Mouse (Mus musculus): Measurements from ENCODE around the gene Dnm3. TPM values are rescaled to one million over a fixed set of nuclear protein-coding genes. Genes with fewer than 3 reads are reported as not detected.

Dnm3 gene
- 10 to 100 TPM in 1 of 2 experiments, 1 to 10 TPM in 1; 6.3 to 11.0 TPM for total RNA-seq (2021)
- long read RNA-seq, experiment 1, partial matches to known transcripts, result 2 of 35 reads
- long read RNA-seq, experiment 1, other reads (novel, unspliced or antisense), result 33 of 35 reads
- long read RNA-seq, experiment 2, partial matches to known transcripts, result 3 of 33 reads
- long read RNA-seq, experiment 2, other reads (novel, unspliced or antisense), result 30 of 33 reads

- DNase-seq (ENCODE audit: low spot score in 2 of 2), result peak; percentile 61 to 78
These were observed at the start of gene Dnm3 for GRCm38 (mm10) chr1:162477246-162478209. Gene Dnm3, minus strand, starts transcription at chr1:162478034.

GRCm38 (mm10) chr1:162515116-162515515, 37.3 kb upstream of the Dnm3 start:
- DNase-seq (ENCODE audit: low spot score in 2 of 2), result no peak

GRCm38 (mm10) chr1:162510013-162510356, 32.2 kb upstream of the Dnm3 start:
- no peak for DNase-seq (ENCODE audit: low spot score in 2 of 2)

DNA sequence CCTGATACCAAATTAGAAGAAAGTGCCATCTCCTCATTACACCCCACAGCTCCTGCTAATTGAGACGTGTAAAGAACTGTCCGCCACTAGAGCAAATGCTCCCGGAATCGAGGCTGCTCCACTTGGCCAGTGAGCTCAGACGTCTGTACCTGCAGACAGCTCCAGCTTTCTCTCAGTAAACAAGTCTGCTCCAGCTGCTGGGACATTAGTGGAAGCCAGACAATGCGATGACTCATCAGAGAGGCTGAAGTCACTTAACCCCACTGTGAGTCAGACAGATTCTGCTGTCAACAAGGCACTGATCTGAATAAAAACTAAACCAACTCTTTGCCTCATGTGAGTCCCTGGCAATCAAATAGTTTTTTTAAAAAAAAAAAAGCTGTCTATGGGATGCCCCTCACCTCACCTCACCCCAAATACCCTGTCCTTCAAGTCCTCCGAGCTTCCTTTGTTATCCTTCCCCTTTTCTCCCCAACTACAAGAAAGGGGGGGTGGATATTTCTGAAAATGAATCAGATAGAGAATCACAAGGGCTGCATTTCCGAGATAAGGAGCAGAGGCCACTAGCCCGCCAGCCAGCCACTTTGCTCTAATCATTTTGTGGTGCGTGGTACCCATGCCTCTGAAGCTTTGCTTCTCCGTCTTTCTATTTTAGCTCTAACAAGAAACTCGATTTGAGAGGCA, 31.6 kb upstream of the Dnm3 start:
- DNase-seq (ENCODE audit: low spot score in 2 of 2), result peak in 1 of 2 experiments; percentile 45

GRCm38 (mm10) chr1:162508211-162509005, 30.6 kb upstream of the Dnm3 start:
- DNase-seq (ENCODE audit: low spot score in 2 of 2), result no peak

DNA sequence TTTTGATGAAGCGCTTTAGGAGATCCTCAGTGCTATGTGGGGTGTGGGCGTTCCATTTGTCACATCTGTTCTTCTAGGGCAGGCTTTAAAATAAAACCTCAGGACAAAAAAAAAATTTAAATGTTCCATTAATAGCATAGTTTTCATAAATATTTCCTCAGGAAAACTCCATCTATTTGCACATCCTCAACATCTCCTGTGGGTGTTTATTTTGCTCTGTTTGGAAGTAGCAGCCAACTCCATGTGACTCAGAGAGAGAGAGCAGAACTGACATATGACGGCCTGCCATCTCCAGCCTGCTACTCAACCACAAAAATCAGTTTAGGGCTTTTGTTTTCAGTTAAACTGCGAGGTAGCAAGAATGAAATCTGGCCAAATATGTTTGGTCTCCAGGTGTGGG, 28.7 kb upstream of the Dnm3 start:
- DNase-seq (ENCODE audit: low spot score in 2 of 2), result no peak

DNA sequence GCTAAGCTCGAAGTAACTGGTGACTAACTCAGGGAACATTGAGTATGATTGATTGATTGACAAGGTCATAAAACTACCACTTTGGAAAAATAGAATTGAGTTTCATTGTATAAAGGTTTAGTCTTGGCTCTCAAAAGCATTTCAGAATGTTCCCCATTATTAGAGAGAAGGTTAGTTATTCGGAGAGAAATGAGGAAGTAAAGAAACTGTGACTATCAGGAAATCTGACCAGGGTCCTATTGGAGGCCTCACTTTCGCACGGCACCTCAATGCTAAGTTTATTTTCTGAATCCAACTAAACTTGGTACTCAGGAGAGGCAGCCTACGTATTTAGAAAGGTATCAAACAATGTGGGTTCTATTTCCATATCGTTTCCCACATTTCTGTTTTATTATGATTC, 27.8 kb upstream of the Dnm3 start:
- DNase-seq (ENCODE audit: low spot score in 2 of 2), result no peak

GRCm38 (mm10) chr1:162476531-162477080, 1.2 kb downstream of the Dnm3 start:
- no peak for DNase-seq (ENCODE audit: low spot score in 2 of 2)

DNA sequence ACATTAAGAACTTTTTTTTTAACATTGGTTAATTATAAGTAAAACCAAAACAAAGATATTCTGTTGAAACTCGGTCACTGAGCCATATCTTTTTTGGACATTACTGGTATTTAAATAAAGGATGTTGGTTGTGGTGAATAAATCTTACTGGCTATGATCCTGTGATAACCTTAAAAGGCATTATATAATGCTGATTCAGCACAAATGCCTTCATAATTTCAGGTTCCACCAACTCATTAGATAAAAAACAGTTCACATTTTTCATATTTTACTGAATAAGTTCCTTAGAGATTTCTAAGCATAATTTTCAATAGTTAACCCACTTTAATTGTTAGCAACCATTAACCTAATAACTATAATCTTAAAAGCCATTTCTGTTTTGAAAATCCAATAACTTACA, 4.9 kb downstream of the Dnm3 start:
- DNase-seq (ENCODE audit: low spot score in 2 of 2), result no peak

GRCm38 (mm10) chr1:162471089-162471488, 6.7 kb downstream of the Dnm3 start:
- DNase-seq (ENCODE audit: low spot score in 2 of 2), result no peak

DNA sequence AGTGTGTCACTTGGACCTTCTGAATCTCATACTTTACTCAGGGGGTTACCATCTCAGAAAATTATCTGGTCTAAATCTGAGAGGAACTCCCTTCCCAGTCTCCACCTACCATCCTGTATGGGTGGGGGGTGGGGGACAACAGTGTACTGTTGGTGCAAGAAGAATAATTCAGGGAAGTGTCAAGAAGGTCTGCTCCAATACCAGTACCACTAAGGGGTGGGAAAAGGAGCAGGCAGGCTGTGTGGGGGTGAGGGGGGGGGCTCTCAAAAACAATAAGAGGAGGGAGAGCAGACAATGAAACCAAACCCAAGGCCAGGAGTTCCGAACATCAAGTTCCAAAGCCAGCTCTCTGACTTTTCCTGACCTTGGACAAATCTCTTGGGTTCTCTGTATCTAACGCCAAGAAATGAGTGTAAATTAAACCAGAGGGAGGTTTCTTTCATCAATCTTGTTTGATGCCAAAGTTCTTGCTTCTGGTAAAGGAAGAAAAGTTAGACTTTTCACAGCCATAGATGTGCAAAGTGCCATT, 8.0 kb downstream of the Dnm3 start:
- DNase-seq (ENCODE audit: low spot score in 2 of 2), result no peak

GRCm38 (mm10) chr1:162463676-162464075, 14.2 kb downstream of the Dnm3 start:
- DNase-seq (ENCODE audit: low spot score in 2 of 2), result no peak

GRCm38 (mm10) chr1:162458711-162459110, 19.1 kb downstream of the Dnm3 start:
- no peak for DNase-seq (ENCODE audit: low spot score in 2 of 2)

GRCm38 (mm10) chr1:162456861-162457260, 21.0 kb downstream of the Dnm3 start:
- DNase-seq (ENCODE audit: low spot score in 2 of 2), result no peak

DNA sequence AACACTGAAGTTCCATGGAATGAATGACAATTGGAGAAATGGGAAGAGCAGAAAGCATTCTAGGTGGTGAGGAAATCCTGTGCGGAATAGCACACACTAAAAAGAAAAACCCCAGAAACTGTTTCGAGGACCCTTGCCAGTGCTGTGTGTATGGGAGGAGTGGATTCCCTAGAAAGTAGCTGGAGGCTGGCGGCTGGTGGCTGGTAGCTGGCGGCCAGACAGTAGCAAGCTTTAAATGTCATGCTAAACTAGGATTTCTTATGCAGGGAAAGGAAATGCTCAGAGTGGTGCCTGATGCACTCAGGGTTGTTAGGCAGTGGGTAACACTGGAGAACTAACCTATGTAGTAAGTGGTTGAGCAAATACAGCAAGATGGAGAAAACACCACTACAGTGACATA, 21.4 kb downstream of the Dnm3 start:
- DNase-seq (ENCODE audit: low spot score in 2 of 2), result no peak

- no peak for DNase-seq (ENCODE audit: low spot score in 2 of 2)
These were observed 24.3 kb downstream of the Dnm3 start for GRCm38 (mm10) chr1:162453578-162453977.

- DNase-seq (ENCODE audit: low spot score in 2 of 2), result no peak
These were observed 24.8 kb downstream of the Dnm3 start for GRCm38 (mm10) chr1:162453030-162453429.

- DNase-seq (ENCODE audit: low spot score in 2 of 2), result no peak
These were observed 28.5 kb downstream of the Dnm3 start for GRCm38 (mm10) chr1:162449161-162449909.

- no peak for DNase-seq (ENCODE audit: low spot score in 2 of 2)
These were observed 33.0 kb downstream of the Dnm3 start for GRCm38 (mm10) chr1:162444805-162445204.

DNA sequence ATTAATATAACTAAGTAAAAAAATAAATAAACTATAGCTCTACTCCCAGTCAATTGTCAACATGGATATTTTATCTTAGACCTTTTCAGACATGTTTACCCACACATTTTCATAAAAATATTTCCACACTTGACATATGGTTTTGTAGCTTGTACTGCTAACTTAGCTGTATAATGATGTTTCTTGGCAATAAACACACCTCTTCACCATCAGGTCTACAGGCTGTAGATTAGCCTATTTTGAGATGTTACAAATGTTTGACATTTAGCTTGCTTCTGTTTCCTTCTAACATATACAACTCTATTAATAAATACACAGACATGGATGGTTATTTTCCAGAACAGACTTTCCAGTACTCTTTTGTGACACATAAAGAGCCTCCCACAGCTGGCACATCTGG, 38.3 kb downstream of the Dnm3 start:
- no peak for DNase-seq (ENCODE audit: low spot score in 2 of 2)
